Mouse (Mus musculus) thymus, postnatal 10 days (tissue): ENCODE results near the gene Cct3.
A peak's percentile ranks its signal among the peaks of the same experiment; 100 is the strongest.
"Not testable (repeated sequence)": the region's sequence is repeated elsewhere in the genome, so short reads cannot be mapped to it uniquely, and the experiment has no call there.

Source experiments
- DNase-seq, 2 experiments: peaks; one replicate each; pipeline ENCODE4 v3.0.0; 2021; ENCODE audit warnings: low spot score in 2 of 2

Gene Cct3

DNA sequence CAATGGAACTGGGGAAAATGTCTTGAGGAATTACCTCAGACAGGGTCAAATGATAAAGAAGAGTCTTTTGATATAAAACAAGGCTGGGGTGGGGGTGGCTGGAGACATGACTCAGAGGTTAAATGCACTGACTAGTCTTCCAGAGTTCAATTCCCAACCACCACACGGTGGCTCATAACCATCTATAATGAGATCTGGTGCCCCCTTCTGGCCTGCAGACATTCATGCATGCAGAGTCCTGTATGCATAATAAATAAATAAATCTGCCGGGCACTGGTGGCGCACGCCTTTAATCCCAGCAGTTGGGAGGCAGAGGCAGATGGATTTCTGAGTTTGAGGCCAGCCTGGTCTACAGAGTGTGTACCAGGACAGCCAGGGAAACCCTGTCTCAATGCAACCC is 4.9 kb upstream of the Cct3 start:
- DNase-seq, result peak; percentile 8 to 38

DNA sequence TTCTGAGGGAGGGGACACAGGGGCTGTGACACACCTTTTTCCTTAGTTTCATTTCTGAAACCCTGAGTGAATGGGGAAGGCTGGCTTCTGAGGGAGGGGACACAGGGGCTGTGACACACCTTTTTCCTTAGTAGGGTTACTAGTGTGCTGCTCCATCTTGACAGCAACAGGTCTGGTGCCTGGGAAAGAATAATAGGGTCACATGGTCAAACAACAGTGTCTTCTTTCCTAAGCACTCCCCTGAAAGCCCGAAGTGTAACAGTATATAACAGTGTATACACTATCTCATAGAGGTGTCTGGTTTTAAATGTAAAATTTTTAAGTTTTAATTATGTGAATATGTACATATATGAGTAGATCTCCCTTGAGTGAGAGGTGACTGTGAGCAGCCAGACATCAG is 1.6 kb upstream of the Cct3 start:
- not testable (repeated sequence) for DNase-seq

DNA sequence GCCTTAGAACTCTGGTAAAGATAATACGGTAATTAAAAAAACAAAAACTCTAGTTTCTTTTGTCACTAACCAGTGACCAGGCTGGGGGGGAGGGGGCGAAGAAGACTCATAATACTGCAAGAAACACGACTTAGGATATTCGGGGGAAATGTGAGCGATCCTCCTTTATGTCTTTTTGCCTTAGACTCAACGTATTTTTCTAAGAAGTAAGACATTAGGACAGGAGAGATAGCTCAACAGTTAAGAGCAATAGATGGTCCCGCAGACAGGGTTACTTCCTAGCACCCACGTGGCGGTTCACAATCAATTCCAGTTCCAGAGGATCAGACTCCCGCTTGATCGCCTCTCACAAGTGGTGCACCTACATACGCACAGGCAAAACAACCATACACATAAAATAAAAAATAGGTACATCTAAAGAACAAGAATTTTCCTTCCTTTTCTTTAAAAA is 781 bp upstream of the Cct3 start:
- no peak for DNase-seq

DNA sequence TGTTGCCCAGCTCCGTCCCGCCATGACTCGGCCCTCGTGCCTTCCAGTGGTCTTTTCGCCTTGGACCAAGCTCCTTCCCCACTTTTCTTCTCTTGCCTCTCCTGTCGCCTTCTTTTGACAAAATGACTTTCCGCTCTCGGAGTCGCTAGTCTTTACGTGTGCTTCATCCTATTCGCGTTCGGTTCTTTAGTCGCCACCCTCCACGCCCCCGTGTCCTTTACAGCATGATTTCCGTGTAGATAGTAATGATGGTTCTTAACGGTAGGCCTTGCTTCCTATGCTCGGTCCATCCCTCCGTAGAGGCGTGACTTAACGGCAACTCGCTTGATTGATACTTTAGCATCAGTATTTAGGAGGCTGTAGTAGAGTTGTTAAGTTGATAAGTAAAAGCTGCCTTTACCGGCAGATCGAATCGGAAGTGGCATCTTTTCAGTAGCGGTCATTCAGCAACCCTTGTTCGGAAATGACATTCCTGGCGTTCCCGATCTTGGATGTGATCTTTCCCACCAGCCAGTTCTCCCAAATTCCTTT is 470 bp downstream of the Cct3 start:
- DNase-seq, result no peak

DNA sequence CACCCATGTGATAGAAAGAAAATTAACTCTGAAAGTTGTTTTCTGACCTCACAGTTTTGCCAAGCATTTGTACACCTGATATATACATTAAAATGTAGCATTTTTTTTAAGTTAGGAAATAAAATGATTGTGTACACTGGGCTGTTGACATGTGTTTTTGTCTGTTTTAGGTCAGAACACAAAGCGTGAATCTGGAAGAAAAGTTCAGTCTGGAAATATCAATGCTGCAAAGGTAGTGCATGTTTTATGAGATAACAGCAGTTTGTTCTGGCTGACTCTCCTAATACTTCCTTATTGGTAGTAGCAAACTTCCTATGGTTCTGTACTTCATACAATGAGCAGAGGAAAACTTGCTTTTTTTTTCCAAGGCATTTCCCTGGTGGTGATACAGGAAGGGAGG is 2.3 kb downstream of the Cct3 start:
- DNase-seq, result no peak

DNA sequence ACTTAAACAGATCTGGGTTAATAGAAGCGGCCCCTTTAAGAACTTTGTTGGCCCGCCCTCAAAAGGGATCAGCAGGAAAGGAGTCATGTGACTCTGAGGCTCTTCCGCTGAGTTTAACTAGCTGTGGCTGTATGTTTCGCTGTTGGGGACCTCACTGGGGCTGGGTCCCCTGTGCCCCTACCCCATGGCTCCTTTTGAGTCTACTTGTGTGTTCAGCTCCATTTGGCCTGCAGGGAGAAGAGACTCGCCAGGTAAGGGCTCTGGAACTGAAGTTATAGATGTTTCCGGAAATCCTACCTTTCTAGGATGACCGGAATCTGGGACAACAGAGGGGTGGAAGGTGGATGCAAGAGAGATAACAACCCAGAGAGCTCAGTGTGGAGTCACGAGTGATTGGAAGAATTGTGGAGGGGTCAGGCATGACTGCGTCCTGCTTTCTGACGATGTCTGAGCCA is 28.1 kb downstream of the Cct3 start, which contains the start of gene Glmp:
TSS of gene Glmp (plus strand) at position 73 of the 455 bp plus-strand sequence.
- peak in 1 of 2 experiments; percentile 45 for DNase-seq

DNA sequence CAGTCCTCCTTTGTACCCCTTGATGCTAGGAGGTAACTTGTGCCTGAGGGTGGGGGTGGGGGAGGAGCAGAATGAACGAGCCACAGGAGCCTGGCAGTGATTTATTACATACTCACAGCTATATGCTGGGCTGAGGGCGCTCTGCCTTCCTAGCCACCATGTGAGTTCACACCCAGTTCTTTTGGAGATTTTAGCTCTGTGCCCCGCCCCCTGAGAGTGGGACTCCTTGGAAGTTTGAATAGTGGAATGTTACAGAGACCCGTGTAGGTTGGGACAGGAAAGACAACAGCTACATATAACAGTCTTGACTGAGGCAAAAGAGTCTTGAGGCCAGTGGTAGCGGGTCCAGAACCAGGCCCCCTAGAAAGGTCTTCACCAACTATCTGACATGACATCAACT is 32.0 kb downstream of the Cct3 start:
- no peak for DNase-seq

DNA sequence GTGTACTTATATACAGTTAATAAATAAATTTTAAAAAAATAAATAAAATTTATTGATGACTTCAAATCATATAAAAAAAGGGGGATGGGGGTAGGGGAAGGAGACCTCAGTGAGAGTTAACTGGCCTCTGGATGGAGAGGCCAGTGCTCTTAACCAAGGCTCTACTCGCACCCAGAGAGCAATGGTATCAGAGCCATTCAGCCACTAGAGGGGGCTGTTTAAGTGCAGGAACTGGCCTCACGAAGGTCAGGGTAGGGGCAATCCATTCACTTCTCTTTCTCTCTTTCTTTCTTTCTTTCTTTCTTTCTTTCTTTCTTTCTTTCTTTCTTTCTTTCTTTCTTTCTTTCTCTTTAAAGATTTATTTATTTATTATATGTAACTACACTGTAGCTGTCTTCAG is 34.4 kb downstream of the Cct3 start:
- peak in 1 of 2 experiments; percentile 73 for DNase-seq

DNA sequence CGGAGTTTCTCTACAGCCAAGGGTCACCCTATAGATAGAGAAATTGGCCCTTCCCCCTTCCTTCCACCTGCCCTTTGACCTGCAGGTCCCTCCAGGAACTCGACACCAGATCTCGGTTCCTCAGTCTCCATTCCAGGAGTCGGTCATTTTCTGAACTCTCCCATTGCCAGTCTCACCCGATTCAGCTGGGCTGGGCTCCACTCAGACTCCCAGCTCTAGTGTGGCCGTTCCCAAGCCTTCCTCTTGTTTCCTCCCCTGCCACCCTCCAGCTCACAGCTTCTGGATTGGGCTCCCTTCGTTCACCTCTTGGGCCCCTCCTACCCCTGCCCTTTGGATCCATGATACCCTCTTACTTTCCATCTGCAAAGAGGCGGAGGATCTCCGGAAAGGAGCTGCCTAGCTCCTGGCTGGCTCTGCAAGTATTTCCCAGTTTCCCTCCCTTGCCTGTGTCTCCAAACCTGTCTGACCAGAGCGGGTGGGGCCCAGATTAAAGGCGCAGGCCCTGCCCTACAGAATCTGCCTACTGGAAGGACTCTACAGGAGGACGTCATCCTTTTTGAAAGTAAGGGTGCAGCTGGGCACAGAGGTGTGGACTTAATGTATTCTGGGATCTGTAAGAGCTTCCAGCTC is 37.2 kb downstream of the Cct3 start:
- no peak for DNase-seq

DNA sequence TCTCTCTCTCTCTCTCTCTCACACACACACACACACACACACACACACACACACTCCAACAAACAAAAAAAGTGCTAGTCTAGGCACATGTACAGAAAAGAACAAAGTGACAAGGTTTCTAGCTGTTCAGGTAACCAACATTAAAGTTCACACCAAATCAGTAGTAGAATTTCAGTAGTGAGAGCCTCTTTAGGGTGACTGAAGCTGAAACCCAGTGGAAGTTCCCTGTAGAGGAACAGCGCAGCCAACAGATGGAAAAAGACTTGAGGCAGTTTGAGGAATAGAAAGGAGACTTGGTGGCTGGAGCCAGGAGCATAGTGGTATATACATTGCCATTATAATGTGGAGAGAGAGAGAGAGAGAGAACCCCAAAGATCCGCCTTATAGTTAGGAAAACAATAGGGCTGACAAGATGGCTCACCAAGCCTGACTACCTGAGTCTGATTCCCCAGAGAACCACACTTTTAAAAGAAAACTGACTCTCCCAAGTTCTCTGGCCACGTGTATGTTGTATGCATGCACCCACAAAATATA is 38.1 kb downstream of the Cct3 start:
- no peak for DNase-seq

DNA sequence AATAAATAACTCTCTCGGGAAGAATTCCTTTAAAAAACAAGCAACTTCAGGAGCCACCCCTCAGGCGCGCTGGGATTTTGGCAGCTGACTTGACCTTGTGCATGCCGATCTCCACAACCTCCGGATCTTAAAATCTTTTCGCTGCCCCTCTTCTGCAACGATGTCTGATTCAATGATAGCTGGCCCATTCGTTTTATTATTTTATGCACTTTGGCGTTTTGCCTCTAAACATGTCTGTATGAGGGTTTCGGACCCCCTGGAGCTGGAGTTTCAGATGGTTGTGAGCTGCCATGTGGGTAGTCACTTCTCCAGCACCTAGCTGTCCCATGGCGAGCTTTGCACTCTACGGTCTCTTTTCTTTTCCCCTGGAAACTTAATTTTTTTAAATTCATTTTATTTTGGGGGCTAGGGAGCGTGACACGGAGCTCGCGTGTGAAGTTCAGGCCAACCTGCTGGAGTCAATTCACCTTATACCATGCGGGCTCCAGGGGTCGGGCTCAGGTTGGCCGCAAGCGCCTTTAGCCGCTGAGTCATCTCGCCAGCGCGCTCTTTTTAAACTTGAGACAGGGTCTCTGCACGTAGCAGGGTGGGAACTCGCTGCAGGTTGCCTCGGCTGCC is 38.6 kb downstream of the Cct3 start:
- no peak for DNase-seq

DNA sequence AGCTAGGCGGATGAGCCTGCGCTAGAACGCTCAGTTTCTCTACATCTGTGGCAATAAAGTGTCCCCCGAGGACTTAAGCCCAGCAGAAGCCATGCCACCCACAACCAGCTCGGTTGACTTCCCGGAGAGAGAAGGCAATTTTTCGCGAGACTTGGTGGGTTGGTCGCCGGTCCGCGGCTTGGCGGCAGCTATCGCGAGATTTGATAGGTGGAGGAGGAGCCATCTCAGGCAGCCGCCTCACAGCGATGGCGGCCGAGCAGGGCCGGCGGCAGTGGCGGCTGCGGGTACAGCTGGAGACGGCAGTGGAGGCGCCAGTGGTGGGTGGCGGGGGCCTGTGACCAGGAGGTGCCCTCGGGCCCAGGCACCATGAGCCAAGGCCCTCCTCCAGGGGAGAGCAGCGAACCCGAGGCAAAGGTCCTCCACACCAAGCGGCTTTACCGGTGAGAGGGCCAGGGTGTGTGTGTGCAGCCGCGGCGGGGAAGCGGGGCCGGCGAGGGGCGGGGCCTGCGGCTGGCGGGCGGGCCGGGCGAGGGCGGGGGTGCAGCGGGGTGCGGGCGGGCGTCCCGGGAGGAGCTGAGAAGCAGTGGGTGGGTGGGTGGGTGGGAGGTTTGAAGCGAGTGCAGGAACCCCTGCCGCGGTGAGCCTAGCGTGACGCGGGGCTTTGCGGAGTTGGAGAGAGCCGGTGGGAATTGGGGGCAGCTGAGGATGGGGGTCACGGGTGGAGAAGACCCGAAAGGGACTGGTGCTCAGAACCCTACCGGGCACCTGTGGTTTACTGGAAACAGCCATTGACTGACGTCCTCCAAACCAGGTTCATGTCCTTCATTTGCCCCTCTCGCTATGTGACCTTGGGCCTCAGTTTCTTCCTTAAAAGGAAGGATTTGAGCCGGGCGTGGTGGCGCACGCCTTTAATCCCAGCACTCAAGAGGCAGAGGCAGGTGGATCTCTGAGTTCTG is 39.4 kb downstream of the Cct3 start, which contains the start of the genes Tmem79 and Smg5:
TSS of gene Tmem79 (minus strand) at position 91 of the 956 bp plus-strand sequence.
TSS of gene Smg5 (plus strand) at position 203 of the 956 bp plus-strand sequence.
- peak; percentile 95 to 97 for DNase-seq

DNA sequence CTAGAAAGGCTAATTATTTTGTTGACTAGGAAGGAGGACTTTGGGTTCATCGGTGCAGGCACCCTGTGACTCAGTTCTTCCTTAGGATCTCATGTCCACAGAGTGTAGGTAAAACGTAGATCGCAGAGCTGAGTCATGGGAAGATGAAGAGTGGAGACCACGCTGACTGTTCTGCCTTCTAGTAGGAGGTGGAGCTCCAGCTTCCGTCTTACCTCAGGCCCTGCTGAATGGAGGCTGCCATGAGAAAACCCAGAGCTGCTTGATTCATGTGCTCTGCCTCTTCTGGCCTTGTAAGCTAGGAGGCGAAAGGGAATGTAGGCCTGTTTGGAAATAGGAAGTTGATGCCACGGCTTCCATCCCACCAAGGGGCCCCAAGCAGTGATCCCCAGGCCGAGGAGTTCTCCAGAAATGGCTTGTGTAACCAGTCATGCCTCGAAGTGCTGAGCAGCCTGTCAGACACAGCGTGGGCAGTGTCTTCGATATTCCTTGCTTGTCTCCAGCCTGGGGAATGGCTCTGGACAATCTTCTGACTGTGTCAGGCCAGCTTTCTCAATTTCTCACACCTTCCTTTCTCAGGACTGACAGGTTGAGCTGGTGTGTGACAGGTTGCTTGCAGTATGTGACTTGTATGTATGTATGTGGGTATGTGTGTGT is 40.6 kb downstream of the Cct3 start:
- DNase-seq, result no peak

DNA sequence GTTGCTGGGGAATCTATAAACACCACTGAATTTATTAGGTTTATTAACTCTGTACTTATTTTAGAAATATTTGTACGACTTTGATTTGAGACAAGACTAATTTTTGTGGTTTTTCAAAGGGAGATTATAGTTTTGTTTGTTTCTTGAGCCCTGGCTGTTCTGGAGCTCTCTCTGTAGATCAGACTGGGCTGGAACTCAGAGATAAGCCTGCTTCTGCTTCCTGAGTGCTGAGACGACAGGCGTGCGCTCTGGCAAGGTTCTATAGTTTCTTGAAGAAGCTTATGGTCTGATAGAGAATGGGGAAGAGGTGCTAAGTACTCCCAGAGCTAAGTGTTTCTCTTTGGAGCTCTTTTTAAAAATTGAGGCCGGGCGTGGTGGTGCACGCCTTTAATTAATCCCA is 41.4 kb downstream of the Cct3 start:
- DNase-seq, result no peak

DNA sequence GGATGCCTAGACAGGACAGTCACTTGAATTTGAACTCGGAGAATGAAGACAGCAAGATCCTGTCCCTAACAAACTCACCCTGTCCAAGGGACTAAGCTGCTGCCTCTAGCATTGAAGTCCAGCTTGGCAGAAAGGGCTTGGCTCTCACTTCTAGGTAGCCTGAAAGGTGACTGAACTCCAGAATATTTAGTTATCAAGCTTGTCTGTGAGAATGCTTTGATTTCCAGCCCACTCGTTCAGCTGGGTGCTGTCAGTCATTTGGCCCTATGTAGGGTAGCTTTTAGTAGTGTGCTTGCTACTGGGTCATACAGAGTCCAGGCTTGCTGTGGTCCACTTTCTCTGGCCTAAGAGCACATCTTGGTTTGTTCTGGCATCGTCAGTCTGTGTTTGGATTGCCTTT is 42.1 kb downstream of the Cct3 start:
- no peak for DNase-seq

DNA sequence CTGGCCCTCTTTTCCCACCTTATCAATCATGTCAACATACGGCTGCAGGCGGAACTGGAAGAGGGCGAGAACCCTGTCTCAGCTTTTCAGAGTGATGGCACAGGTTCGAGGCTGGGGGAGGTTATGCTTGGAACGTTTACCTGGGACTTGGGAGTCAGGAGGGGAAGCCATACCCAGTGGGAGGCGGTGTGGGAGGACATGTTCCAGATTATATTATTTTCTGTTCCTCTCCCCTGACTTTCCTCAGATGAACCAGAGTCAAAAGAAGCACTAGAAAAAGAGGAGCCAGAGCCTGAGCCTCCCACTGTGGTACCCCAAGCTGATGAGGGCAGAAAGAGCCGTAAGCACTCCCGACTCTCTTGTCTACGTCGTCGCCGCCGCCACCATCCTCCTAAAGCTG is 53.8 kb downstream of the Cct3 start:
- DNase-seq, result no peak

DNA sequence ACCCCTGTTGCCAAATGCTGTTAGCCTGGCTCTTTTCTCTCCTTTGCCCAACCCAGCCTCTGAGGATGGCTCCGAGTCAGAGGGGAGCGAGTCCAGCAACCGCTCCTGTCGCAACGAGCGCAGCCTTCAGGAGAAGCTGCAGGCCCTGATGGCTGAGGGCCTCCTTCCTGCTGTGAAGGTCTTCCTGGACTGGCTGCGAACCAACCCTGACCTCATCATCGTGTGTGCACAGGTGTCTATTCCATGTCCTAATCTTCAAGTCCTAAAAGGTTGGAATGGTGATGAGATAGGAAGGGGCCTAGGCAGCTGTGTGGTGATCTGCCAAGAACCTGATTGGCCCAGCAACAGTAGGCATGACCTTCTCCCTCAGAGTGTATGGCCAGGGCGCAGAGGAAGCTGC is 56.0 kb downstream of the Cct3 start:
- DNase-seq, result no peak

DNA sequence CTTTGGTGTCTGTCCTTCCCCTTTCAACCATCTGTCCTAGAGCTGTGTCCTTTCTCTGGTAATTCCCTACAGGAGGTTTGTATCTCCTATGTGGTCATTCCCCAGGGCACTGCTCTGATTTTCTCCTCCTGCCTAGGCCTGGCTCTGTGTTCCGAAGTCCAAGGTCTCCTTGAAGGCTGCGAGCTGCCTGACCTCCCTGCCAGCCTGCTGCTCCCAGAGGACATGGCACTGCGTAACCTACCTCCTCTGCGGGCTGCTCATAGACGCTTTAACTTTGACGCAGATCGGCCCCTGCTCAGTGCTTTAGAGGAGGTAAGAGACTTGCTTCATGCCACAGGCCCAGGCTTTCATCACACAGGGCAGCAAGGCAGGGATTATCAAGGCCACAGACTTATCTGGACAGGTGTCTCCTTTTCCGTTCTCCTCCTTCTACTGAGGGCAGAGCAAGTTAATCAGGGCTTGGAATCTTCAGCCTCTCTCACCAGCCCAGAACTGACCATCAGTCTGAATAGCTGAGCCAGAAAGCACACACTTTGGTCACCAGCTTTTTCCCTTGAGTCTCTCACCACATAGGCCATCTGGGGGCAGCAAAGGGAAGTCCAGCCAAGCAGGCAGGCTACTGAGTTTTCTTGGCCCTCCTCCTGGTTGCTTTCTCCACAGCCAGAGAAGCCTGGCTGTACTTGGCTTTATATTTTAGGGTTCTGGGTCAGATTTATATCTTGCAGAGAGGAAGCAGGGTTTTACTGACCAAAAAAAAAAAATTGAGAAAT is 57.7 kb downstream of the Cct3 start:
- no peak for DNase-seq

DNA sequence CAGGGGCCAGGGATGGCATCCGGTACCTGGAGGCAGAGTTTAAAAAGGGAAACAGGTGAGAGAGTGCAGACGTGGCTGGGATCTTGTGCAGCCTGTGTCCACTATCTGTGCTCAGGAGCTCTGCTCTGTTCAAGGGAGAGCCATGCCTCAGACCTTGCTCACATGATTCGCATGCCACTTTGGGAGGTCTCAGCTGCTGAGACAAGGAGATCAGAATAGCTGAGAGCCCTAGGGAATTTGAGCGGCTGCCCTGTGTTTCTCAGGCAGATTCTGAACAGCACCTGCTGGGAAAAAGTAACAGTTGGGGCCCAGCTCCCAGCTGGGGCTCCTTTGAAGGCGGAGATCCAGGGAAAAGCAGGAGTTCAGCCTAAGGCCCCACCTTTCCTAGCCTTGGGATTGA is 62.7 kb downstream of the Cct3 start:
- no peak for DNase-seq

DNA sequence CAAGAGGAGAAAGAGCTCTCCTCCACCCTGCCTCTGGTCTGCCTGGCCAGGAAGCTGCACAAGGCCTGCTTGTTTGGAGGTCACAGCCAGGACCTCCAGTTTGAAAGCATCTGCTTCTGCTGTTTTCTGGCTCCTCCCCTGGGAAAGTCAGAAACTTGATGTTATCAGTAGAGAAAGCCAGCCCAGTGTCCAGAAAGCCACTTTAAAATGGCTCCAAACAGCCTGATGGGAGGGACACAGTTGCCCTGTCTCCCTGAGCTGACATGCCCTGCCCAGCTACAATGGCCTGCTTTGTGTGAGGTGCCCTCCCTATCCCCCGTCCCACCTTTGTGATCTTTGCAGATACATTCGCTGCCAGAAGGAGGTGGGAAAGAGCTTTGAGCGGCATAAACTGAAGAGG is 63.1 kb downstream of the Cct3 start:
- no peak for DNase-seq
